Mouse (Mus musculus) layer of hippocampus, adult 11-12 months (tissue): Measurements from ENCODE around the gene Vps37c.

Experiments used
- DNase-seq: peaks from one replicate; pipeline ENCODE4 v3.0.0; 2022; ENCODE audit warnings: low spot score

Vps37c gene

GRCm38 (mm10) chr19:10714168-10714567 lies 25.6 kb downstream of the Vps37c start:
- DNase-seq = no peak

DNA sequence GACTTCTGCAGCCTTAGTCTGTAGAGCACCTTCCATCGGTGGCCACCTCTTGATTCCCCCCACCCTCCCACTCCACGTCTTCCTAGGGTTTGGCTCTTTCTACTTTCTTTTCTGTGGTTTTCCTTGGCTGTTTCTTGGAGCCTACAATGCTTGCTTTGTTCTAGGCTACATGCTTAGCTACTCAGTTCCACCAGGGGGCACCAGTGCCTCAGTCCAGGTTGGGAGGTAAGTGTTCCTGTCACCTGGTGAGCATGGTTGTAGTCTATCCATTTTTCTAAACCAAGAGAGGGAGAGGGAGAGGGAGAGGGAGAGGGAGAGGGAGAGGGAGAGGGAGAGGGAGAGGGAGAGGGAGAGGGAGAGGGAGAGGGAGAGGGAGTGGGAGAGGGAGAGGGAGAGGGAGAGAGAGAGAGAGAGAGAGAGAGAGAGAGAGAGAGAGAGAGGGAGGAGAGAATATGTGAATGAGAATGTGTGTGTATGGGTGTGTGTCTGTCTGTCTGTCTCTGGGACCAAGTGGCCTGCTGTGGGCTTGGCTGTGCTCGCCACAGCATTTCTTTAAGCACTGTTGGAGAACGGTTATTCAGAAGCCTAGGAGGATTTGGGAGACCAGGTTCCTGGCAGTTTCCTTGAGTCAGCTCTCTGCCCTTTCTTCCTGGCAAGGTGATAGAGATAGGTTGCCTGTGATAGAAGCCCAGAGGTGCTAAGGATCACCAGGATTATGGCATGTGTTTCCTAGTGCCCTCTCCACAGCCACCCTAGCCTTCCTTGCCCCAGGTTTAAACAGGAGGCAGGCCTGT lies 26.3 kb downstream of the Vps37c start:
- DNase-seq = peak; percentile 73

DNA sequence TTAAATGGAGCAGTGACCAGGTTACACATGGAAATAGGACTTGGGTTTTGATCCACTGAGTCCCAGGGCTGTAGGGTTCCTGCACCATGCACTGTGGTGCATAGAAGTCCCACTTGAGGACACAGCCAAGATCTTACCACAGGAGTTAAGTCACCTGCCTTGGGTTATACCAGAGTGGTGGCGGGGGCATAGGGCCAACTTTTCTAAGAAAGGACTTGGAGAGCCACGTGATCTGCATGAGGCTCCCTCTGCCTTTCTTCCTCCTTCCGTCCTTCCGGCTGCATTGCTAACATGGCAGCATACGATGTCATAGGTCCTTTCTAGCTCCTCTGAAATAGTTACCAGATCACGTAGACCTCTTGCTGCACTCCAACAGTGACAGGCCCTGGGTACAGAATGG lies 26.9 kb downstream of the Vps37c start:
- no peak for DNase-seq

GRCm38 (mm10) chr19:10718251-10718775 lies 29.8 kb downstream of the Vps37c start:
- DNase-seq = no peak

DNA sequence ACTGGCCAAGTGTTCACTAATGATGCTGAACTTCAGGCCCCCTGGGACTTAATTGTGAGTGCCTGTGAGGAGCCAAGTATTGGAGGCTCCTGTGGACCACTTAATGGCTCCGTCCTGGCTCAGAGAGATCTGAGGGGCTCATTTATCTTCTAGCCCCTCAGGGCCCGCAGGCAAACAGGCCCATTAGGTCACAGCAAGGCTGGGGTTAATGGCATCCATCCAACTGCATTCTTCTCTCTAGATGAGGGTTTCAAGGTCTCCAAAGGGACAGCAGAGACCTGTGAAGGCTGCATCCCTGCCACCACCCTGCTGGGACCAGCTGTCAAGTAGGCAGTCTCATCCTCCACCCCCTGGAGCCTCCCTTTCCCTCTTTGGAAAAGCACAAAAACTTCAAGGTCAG lies 31.2 kb downstream of the Vps37c start:
- no peak for DNase-seq

GRCm38 (mm10) chr19:10720524-10720923 lies 32.0 kb downstream of the Vps37c start:
- DNase-seq = no peak

DNA sequence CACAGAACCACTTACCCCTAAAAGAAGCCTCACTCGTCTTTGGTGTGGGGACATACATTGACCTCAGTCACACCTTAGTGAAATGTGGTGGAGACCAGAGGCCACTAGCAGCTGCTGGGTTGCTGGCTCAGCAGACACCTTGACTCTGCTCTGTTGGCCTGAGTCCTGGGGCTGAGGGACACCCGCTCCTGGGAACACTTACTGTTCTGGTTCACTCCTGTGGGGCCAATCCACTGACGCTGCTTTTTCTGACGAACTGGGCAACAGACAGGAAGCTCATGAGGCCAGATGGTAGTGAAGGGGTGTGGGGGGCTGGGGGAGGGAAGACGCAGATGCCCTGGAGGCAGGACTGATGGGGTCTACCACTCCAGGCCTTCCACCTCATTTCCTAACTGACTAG lies 32.5 kb downstream of the Vps37c start:
- DNase-seq = no peak

DNA sequence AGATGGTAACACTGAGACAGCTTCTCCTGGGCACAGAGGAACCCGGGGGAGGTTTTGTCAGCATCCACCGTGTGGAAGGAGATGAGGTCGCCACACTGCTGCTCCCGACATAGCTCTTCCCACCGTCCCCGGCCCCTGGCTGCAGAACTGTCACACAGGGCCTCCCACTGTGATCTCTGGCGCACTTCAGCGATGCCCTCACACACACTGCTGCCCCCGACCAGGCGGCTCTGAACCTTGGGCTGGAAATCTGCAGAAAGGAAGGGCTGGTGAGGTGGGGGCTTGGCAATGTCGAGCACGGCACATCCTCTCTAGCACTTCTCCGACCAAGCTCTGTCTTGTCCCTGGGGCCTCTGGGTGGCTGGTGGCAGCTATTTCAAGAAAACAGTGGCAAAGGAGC lies 34.5 kb downstream of the Vps37c start:
- DNase-seq = no peak

- no peak for DNase-seq
Observed at GRCm38 (mm10) chr19:10723649-10724048, 35.1 kb downstream of the Vps37c start.

- DNase-seq = no peak
Observed at GRCm38 (mm10) chr19:10724629-10725363, 36.3 kb downstream of the Vps37c start.

- no peak for DNase-seq
Observed at GRCm38 (mm10) chr19:10729889-10730288, 41.4 kb downstream of the Vps37c start.

DNA sequence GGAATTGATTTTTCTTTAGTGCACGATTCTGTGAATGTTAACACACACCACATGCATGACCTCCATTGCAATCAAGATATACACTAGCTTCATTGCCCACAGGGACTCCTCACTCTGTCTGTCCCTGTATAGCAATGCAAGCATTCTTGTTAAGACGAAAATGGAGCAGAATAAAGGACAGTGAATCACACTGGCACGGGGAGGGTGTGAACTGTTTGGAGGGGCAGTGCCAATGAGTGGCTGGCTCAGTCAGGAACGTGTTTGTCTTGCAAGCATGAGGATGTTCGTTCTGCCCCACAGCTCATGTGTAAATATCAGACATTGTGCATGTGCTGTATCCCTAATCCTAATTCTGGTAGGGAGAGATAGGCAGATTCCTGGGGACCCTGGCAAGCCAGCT lies 41.9 kb downstream of the Vps37c start:
- no peak for DNase-seq

DNA sequence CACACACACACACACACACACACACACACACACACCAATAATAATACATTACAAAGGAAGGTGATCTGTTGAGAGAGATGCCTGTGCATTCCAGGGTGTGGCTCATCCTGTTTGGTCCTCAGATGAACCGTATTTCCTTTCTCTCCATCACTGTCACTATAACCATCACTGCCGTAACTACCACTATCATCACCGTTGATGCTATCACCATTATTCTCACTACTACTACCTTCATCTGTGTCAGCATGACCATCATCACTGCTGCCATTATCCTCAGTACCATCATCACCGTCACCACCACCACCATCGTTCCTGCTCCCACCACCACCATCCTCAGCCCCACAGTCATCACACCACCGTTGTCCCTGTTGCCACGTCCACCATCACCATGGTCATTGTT lies 43.4 kb downstream of the Vps37c start:
- no peak for DNase-seq

- no peak for DNase-seq
Observed at GRCm38 (mm10) chr19:10732741-10733140, 44.2 kb downstream of the Vps37c start.

DNA sequence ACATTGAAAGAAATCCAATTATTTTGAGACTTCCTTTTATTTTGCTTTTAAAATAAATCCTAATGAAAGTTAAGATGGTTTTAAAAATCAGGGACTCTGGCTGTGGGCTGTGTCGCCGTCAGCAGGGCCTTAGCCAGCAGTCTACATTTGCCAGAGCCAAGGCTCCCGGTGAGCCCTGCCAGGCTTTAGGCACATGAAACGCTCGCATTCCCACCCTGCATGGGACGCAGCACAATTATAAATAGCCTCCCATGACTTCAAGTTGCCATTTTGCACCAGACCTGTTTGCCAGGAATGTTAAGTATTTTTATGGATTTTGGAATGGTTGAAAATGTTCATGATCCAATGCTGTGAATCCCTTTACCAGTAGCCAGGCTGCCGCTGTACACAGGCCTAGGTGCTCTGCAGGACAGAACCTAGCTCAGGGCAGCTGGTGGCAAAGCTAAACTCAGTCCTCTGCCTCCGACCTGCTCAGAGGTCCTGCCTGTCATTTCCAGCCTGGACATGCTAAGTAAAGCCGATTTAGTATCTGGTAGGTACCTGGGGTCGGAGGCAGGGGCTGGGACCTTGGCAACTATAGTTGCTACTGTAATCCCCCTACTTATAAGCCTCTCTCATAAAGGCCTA lies 45.1 kb downstream of the Vps37c start:
- no peak for DNase-seq

DNA sequence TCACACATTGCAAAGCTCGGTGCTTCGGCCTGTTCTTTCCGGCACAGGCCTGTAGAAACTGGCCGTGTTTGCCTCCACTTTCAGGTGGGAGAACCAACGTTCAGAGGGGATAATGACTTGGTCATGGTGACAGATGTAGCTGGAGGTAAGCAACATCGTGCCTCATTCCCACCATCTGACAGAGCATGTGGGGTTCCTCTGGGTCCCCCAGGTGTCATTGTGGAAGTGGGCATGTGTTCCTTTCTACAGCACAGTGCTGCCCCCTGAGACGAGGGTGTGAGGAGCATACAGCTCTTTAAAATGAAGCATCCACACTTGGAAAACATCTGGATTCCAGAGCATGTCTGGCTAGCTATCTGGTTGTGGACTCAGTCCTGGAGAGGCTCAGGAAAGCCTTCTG lies 46.0 kb downstream of the Vps37c start:
- DNase-seq = no peak

- no peak for DNase-seq
Observed at GRCm38 (mm10) chr19:10735061-10735460, 46.5 kb downstream of the Vps37c start.

GRCm38 (mm10) chr19:10735861-10736260 lies 47.3 kb downstream of the Vps37c start:
- DNase-seq = no peak

DNA sequence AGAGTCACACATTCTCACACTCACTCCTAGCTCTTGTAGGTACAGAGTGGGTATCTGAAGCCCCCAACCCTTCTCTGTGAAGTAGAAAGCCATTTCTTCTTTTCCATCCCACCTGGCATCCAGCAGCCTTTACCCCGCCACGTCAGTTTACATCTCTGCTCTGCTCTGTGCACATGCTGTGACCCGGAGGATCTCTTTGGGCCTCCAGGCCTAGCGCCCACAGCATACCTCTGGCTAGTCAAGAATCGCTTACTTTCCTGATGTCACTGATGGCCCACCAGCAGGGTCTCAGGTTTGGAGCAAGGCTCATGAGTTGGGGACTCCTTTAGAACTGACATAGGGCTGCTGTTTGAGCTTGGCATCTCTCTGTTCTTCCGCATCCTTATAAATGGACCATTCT lies 49.5 kb downstream of the Vps37c start:
- DNase-seq = no peak

DNA sequence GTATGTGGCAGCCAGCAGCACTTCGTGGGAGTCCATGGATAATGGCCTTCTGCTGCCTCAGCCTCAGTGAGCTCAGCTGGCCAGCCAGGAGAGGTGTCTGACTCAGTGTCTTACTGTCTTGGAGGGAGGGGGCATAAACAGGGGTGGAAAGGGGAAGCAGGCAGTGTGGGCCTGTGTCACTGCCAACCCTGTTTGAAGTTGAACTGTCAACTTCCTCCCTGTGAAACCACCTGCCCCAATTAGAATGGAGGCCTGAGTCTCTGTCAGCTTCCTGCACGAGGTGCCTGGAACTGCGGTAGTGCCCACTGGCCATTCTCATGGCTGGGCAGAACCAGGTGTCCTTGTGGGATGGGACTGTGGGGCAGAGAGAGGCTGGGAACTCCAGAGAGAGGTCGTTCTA lies 50.3 kb downstream of the Vps37c start, which contains the start of gene Cd5:
Gene Cd5 (minus strand): TSS at position 192 of the 400 bp plus-strand sequence.
- DNase-seq = no peak

DNA sequence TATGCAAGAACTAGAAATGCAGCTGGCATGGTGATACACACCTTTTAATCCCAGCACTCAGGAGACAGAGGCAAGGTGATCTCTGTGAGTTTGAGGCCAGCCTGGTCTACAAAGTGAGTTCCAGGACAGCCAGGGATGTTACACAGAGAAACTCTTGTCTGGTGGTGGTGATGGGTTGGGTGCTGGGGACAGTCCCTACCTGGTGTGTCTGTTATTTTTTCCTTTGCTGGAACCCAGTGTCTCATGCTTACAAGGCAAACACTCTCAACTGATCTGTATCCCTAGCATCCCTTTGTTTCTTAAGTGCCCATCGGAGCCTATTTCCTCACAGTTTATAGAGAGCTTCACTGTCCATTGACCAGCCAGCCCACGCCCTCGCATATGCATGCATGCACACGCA lies 51.4 kb downstream of the Vps37c start:
- DNase-seq = no peak

- DNase-seq = no peak
Observed at GRCm38 (mm10) chr19:10740641-10741440, 52.3 kb downstream of the Vps37c start.
